In genomic region chr19:46955630-46956029, GRCm38 (mm10) we compare ENCODE assay signal across 20 mouse cellular contexts. TPM values are rescaled to one million over a fixed set of nuclear protein-coding genes. Genes with fewer than 3 reads are reported as not detected.
"Had no signal": no experiment of that assay in that cellular context is flagged by ENCODE, and none has a peak within 500 bp of the region (broad histone marks: within the 10 kb centered on the region; RNA-seq: fewer than 3 reads in every experiment).

No protein-coding gene starts in this region.

- H3K4me2 ChIP-seq: lung, embryonic 15.5 days; midbrain, embryonic 11.5 days; midbrain, embryonic 13.5 days; neural tube, embryonic 12.5 days; stomach, embryonic 15.5 days had no signal

- ATAC-seq: liver, postnatal 0 days; lung, postnatal 0 days; midbrain, embryonic 13.5 days; midbrain, embryonic 16.5 days had no signal

- H3K9me3 ChIP-seq: liver, embryonic 15.5 days; lung, embryonic 15.5 days; megakaryocyte, embryonic 14.5 days; midbrain, embryonic 13.5 days; neural tube, embryonic 12.5 days; stomach, embryonic 15.5 days had no signal

- H3K4me3 ChIP-seq: liver, embryonic 15.5 days; lung, embryonic 15.5 days; megakaryocyte, embryonic 14.5 days; midbrain, embryonic 13.5 days; neural tube, embryonic 12.5 days; stomach, embryonic 15.5 days had no signal

- H3K9ac ChIP-seq: liver, embryonic 15.5 days; liver, postnatal 0 days; lung, embryonic 15.5 days; midbrain, embryonic 13.5 days; neural tube, embryonic 12.5 days; stomach, embryonic 15.5 days had no signal

- DNase-seq: liver, postnatal 0 days; lung, adult 2 months; lung, postnatal 14 days; lung, postnatal 36 days; right cerebral cortex, postnatal 25 days; thymus, adult 18-20 months; thymus, postnatal 14 days; thymus, postnatal 36 days had no signal

- H3K27me3 ChIP-seq: liver, embryonic 15.5 days; lung, embryonic 15.5 days; megakaryocyte, embryonic 14.5 days; midbrain, embryonic 13.5 days; neural tube, embryonic 12.5 days; stomach, embryonic 15.5 days had no signal

- H3K27ac ChIP-seq: lung, embryonic 15.5 days; macrophage; midbrain, embryonic 13.5 days; neural tube, embryonic 12.5 days; stomach, embryonic 15.5 days; stomach, postnatal 0 days had no signal

RNA-seq across cellular contexts. Expression of gene Ina, which starts 58.9 kb away (rescaled TPM):
- total RNA-seq: megakaryocyte progenitor cell, adult 5-6 weeks had no signal
- polyA plus RNA-seq: liver, postnatal 0 days; macrophage had no signal
